Comparison of ENCODE assay signal across 8 mouse cellular contexts in the genomic region with DNA sequence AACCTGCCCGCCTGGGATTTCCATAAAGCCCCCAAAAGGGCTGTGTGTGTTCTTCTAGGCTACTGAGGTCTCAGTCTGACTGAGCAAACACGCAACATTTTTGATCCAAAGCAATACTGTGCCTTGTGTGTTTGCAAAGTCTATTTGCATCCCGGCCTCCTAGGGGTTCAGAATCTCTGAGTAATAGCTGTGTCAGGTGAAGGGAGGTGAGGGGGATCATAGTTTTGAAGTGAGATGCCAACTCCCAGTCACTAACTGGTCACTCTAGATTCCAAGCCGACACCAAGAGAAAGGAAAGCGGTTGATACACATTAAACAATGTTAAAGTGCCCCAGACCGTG. TPM values are rescaled to one million over a fixed set of nuclear protein-coding genes. Genes with fewer than 3 reads are reported as not detected.
DNase-seq lines count a peak whose midpoint lies in the region; ATAC-seq and TF ChIP-seq lines count a peak whose summit lies in the region.

No protein-coding gene starts in this region.

- intact Hi-C loops in left cerebral cortex, adult 2 months (cut with DNase I), result loop anchor here (2.0 to 5.0 kb wide), 2 partner anchors 49 to 99 kb away; no protein-coding TSS in a partner anchor

- H3K9ac ChIP-seq in embryonic facial prominence, embryonic 12.5 days, result peak overlapping the region; percentile 92
- H3K9ac ChIP-seq in intestine, embryonic 16.5 days (ENCODE audit: low read depth, low read length), result peak overlapping the region; percentile 90
- H3K9ac ChIP-seq in neural tube, embryonic 12.5 days, result peak overlapping the region; percentile 91

- DNase-seq in left cerebral cortex, adult 2 months (ENCODE audit: extremely low spot score in 1 of 2, low spot score in 2 of 2), result no peak
- no peak for DNase-seq in left cerebral cortex, adult 11 months (ENCODE audit: low spot score)
- no peak for DNase-seq in Muller cell, postnatal 12 days (ENCODE audit: inconsistent ontology term)
- no peak for DNase-seq in urinary bladder, adult 2 months (ENCODE audit: low spot score)
- DNase-seq in gastrocnemius, postnatal 10 days, result no peak

- no peaks in the 10 kb centered on the region for H3K9me3 ChIP-seq in embryonic facial prominence, embryonic 12.5 days
- H3K9me3 ChIP-seq in intestine, embryonic 16.5 days (ENCODE audit: control insufficient read depth, low read length), result no peaks in the 10 kb centered on the region
- no peaks in the 10 kb centered on the region for H3K9me3 ChIP-seq in neural tube, embryonic 12.5 days

- peak overlapping the region; percentile 95 for H3K27ac ChIP-seq in left cerebral cortex, adult 2 months
- H3K27ac ChIP-seq in embryonic facial prominence, embryonic 12.5 days, result peak overlapping the region; percentile 95
- H3K27ac ChIP-seq in intestine, embryonic 16.5 days (ENCODE audit: low read length), result peak overlapping the region; percentile 94
- peak overlapping the region; percentile 87 for H3K27ac ChIP-seq in neural tube, embryonic 12.5 days

- peak overlapping the region; percentile 87 for H3K4me2 ChIP-seq in embryonic facial prominence, embryonic 12.5 days (replicated peaks)
- peak overlapping the region; percentile 94 for H3K4me2 ChIP-seq in intestine, embryonic 16.5 days (ENCODE audit: low read depth, low read length)
- H3K4me2 ChIP-seq in neural tube, embryonic 12.5 days (replicated peaks), result peak overlapping the region; percentile 87

- H3K36me3 ChIP-seq in embryonic facial prominence, embryonic 12.5 days, result no peaks in the 10 kb centered on the region
- H3K36me3 ChIP-seq in intestine, embryonic 16.5 days (ENCODE audit: control insufficient read depth, insufficient read depth, low read length), result no peaks in the 10 kb centered on the region
- H3K36me3 ChIP-seq in neural tube, embryonic 12.5 days, result no peaks in the 10 kb centered on the region

- peaks cover 17% of the 10 kb centered on the region for H3K4me1 ChIP-seq in embryonic facial prominence, embryonic 12.5 days
- peaks cover 19% of the 10 kb centered on the region for H3K4me1 ChIP-seq in intestine, embryonic 16.5 days (ENCODE audit: control insufficient read depth, insufficient read depth, low read length)
- H3K4me1 ChIP-seq in neural tube, embryonic 12.5 days, result peaks cover 15% of the 10 kb centered on the region

- ATAC-seq in embryonic facial prominence, embryonic 12.5 days (ENCODE audit: insufficient number of reproducible peaks, insufficient read depth, low FRiP score, low TSS enrichment), result no peak
- no peak for ATAC-seq in intestine, embryonic 16.5 days
- ATAC-seq in neural tube, embryonic 12.5 days (ENCODE audit: low FRiP score, low read depth), result no peak

- peak overlapping the region; percentile 74 for H3K4me3 ChIP-seq in left cerebral cortex, adult 2 months
- H3K4me3 ChIP-seq in embryonic facial prominence, embryonic 12.5 days, result peak overlapping the region; percentile 70
- peak overlapping the region; percentile 72 for H3K4me3 ChIP-seq in intestine, embryonic 16.5 days (ENCODE audit: low read length)
- H3K4me3 ChIP-seq in neural tube, embryonic 12.5 days, result peak overlapping the region; percentile 81

- no peak for TF ChIP-seq CTCF in left cerebral cortex, adult 2 months (IDR thresholded peaks at IDR 0.05)

- no peaks in the 10 kb centered on the region for H3K27me3 ChIP-seq in embryonic facial prominence, embryonic 12.5 days
- no peaks in the 10 kb centered on the region for H3K27me3 ChIP-seq in intestine, embryonic 16.5 days (replicated peaks; ENCODE audit: control insufficient read depth, insufficient read depth, low read length)
- H3K27me3 ChIP-seq in neural tube, embryonic 12.5 days (replicated peaks), result no peaks in the 10 kb centered on the region

- 24% methylated on average over 6 of the region's 6 CpGs for WGBS in embryonic facial prominence, embryonic 12.5 days
- WGBS in intestine, embryonic 16.5 days, result 15% methylated on average over 6 of the region's 6 CpGs
- 33% methylated on average over 6 of the region's 6 CpGs for WGBS in neural tube, embryonic 12.5 days

RNA-seq across cellular contexts. Expression of a gene that starts 6.3 kb away (rescaled TPM):
- 100 to 1,000 TPM; 182 to 183 TPM for total RNA-seq in left cerebral cortex, adult 2 months (2021)
- polyA plus RNA-seq in embryonic facial prominence, embryonic 12.5 days (2016; fragmentation: Nextera tagmentation; extraction: Ambion mirVana), result 54.4 and 63.8 TPM in 2 replicates
- polyA plus RNA-seq in intestine, embryonic 16.5 days (2015; fragmentation: Nextera tagmentation; extraction: Ambion mirVana), result 10.1 and 10.2 TPM in 2 replicates
- 61.5 and 67.9 TPM in 2 replicates for polyA plus RNA-seq in neural tube, embryonic 12.5 days (2016; fragmentation: Nextera tagmentation; extraction: Ambion mirVana)
- 47.0 and 50.1 TPM in 2 replicates for polyA plus RNA-seq in urinary bladder, adult 2 months (2012; rRNA removed)
- 10 to 100 TPM; 27.1 to 32.2 TPM for total RNA-seq in gastrocnemius, postnatal 10 days (2021)

RNA-seq across cellular contexts. Expression of a gene that starts 51.0 kb away (rescaled TPM):
- 10 to 100 TPM; 57.3 to 62.8 TPM for total RNA-seq in left cerebral cortex, adult 2 months (2021)
- 24.4 and 25.5 TPM in 2 replicates for polyA plus RNA-seq in embryonic facial prominence, embryonic 12.5 days (2016; fragmentation: Nextera tagmentation; extraction: Ambion mirVana)
- 2.7 and 3.4 TPM in 2 replicates for polyA plus RNA-seq in intestine, embryonic 16.5 days (2015; fragmentation: Nextera tagmentation; extraction: Ambion mirVana)
- 47.3 and 52.4 TPM in 2 replicates for polyA plus RNA-seq in neural tube, embryonic 12.5 days (2016; fragmentation: Nextera tagmentation; extraction: Ambion mirVana)
- polyA plus RNA-seq in urinary bladder, adult 2 months (2012; rRNA removed), result 5.7 and 6.6 TPM in 2 replicates
- 1 to 10 TPM; 3.3 to 4.1 TPM for total RNA-seq in gastrocnemius, postnatal 10 days (2021)
